Mouse (Mus musculus): ENCODE data around the gene Gm5458. TPM values are rescaled to one million over a fixed set of nuclear protein-coding genes. Genes with fewer than 3 reads are reported as not detected.
"Not testable (repeated sequence)": the region's sequence is repeated elsewhere in the genome, so short reads cannot be mapped to it uniquely, and the experiment has no call there.

Gene Gm5458
- polyA plus RNA-seq (2012; rRNA removed) = not detected in 2 replicates

DNA sequence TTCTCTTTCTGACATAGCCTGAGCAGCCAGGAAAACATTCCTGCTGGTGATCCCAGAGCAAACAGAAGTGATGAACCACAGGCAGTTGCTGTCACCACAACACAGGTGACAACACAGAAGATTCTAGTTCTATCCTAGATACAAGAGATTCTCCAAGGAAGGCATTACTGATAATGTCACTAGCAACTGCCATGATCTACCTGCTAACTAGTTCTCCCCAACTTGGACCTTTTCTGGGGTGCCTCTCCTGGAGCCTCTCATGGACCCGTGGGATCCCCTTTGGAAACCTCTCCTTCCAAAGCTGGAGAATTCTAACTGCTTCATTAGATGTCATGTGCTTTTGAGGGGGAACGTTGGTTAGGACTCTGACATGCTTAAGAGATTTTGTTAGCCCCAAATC is at the start of gene Gm5458:
Gm5458 (minus strand) TSS at position 101 of the 400 bp plus-strand sequence.
- not testable (repeated sequence) for DNase-seq (ENCODE audit: extremely low spot score in 1 of 2, low spot score in 1 of 2)

GRCm38 (mm10) chr14:19646232-19646631 is 43.9 kb upstream of the Gm5458 start:
- no peak for DNase-seq (ENCODE audit: extremely low spot score in 1 of 2, low spot score in 1 of 2)

GRCm38 (mm10) chr14:19584804-19585667 is 17.3 kb downstream of the Gm5458 start, which contains the start of gene Gm2237:
Gene Gm2237 (minus strand): TSS chr14:19585135.
- DNase-seq (ENCODE audit: extremely low spot score in 1 of 2, low spot score in 1 of 2) = not testable (repeated sequence)

- not testable (repeated sequence) for DNase-seq (ENCODE audit: extremely low spot score in 1 of 2, low spot score in 1 of 2)
These were observed 52.5 kb downstream of the Gm5458 start, which contains the start of gene Gm2244 for GRCm38 (mm10) chr14:19549863-19550262. Gene Gm2244 (minus strand): TSS chr14:19549963.

Other genes with a start within 250 kb of the Gm5458 start
- gene Gm21738, start 183.7 kb downstream of the Gm5458 start, polyA plus RNA-seq (2012; rRNA removed) = 0.38 TPM in 1 of 2 replicates, not detected in the other
- 0.10 and 0.11 TPM in 2 replicates for gene Gm2244, start 52.6 kb downstream of the Gm5458 start, polyA plus RNA-seq (2012; rRNA removed)
- gene Gm2237, start 17.4 kb downstream of the Gm5458 start, polyA plus RNA-seq (2012; rRNA removed) = 3.1 and 8.8 TPM in 2 replicates
- 4.6 and 5.7 TPM in 2 replicates for gene Nid2, start 148.7 kb upstream of the Gm5458 start, polyA plus RNA-seq (2012; rRNA removed)
- 67.3 and 68.3 TPM in 2 replicates for gene Rtraf, start 221.2 kb upstream of the Gm5458 start, polyA plus RNA-seq (2012; rRNA removed)

Data from frontal cortex, adult 2 months (tissue).